Mouse (Mus musculus): Measurements from ENCODE around the gene Gm10320. TPM values are rescaled to one million over a fixed set of nuclear protein-coding genes. Genes with fewer than 3 reads are reported as not detected.

The Gm10320 gene
- polyA plus RNA-seq, 1 experiment = 2.6 TPM

DNA sequence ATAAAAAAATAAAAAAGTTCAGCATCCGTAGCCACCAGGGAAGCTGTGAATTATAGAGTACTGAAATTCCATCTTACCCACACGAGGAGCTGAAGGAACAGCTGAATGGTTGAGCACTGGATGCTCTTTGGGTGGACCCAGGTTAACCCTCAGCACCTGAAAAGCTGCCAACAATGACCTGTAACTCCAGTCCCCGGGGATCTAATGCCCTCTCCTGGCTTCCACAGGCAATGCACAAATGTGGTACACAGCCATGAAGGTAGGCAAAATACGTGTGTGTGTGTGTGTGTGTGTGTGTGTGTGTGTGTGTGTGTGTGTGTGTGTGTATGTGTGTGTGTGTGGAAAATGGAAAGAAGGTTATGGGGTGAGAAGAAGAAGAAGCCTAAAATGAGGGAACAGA is 30.3 kb downstream of the Gm10320 start:
- no peak for DNase-seq (ENCODE audit: low read depth)

DNA sequence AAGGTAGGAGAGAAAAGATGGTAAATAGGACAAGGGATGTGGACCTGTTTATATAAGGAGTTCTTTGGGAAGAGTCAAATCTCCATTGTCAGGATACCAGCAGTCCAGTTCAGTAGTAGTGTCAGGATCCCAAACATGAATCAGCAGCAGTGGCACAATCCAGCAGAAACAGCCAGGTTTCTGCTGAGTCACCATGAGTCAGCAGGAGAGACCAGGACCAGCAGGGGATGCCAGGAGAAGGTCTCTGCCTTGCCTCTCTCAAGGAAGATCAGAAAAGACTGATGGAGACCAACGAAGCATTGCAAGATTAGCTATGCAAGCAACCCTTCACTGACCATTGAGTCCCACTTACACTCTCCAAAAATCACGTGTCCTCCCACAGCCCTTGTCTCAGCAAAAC is 35.4 kb downstream of the Gm10320 start:
- DNase-seq (ENCODE audit: low read depth) = no peak

GRCm38 (mm10) chr13:98455646-98456045 is 36.2 kb downstream of the Gm10320 start:
- no peak for DNase-seq (ENCODE audit: low read depth)

GRCm38 (mm10) chr13:98454224-98454967 is 37.4 kb downstream of the Gm10320 start:
- DNase-seq (ENCODE audit: low read depth) = no peak

DNA sequence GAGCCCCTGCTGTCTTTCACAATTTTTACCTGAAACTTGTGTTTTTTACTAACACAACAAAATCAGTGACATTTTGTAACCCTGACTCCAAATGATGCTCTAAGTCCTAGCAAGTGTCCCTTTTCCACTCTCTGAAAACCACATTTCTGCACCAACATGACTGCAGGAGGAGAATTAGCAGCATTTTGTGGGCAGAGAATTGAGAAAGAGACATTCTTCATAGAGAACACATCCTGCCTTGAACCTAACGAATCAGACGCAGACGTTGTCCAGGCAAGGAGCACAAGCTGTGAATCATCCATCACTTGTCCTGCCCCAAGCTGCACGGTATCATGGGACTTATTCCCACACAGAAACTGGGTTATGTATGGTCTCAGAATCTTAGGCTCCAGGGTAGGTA is 38.7 kb downstream of the Gm10320 start:
- DNase-seq (ENCODE audit: low read depth) = no peak

DNA sequence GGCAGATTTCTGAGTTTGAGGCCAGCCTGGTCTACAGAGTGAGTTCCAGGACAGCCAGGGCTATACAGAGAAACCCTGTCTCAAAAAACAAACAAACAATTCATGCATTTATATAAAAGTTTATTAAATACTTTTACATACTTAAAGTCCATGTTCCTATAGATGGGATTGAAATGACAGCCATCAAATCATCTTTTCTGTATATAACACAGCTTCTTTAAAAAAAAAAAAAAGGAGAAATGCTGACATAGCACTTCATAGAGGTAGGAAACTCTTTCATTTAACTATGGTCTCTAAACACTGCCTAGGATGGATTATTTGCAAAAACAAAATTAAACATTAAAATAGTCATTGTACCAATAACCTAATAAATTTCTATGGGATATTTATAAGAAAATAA is 43.1 kb downstream of the Gm10320 start:
- no peak for DNase-seq (ENCODE audit: low read depth)

- no peak for DNase-seq (ENCODE audit: low read depth)
These were observed 44.1 kb downstream of the Gm10320 start for GRCm38 (mm10) chr13:98447741-98448140.

DNA sequence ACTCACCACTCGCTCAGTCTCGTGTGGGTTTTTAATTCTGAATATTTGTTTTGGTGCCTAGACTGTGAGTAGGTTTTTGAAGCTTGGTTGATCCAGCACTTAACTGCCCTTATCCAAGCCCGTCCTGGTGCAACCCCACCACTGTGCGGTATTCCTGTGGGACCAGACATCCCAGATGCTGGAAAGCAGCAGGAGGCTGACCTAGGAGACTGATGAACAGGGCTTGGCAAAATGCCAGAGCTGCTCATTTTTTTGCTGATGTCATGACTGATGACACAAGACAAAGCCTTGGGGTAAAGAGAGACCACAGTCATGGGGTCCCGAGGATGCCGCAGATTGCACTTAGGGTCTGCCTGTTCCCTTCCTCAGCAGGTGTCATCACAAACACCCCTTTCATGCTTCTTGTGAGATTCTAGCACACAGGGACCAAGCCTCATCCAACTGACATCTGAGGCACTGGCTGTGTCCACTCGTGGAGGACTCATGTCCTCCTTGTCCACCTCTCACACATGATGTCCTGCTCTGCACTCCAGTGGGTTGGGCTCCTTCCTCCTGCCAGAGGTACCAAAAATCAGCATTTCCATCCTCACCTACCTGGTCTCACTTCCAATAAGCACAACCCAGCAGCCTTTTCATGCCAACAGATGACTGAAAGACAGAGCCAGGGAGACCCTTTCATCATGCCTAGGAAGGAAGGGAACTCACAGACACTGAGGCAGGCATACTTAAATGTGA is 46.2 kb downstream of the Gm10320 start:
- DNase-seq (ENCODE audit: low read depth) = no peak

DNA sequence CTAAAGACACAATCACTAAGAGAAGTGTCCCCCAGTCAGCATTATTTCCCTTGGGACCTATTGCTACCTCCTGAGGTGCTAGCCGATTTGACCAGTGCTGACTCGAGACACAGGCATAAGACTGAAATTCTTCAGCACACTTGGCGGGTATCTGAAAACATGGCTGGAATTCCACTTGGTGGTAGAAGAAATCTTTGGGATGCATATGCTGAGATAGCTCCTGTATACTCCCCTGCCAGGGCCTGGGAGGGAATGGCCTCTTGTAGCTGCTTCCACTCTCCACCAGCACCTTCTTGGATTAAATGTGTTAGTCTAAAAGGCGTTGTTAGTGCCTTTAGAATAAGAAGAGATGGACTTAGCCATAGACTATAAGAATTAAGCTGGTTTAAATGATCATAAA is 50.8 kb downstream of the Gm10320 start:
- no peak for DNase-seq (ENCODE audit: low read depth)

DNA sequence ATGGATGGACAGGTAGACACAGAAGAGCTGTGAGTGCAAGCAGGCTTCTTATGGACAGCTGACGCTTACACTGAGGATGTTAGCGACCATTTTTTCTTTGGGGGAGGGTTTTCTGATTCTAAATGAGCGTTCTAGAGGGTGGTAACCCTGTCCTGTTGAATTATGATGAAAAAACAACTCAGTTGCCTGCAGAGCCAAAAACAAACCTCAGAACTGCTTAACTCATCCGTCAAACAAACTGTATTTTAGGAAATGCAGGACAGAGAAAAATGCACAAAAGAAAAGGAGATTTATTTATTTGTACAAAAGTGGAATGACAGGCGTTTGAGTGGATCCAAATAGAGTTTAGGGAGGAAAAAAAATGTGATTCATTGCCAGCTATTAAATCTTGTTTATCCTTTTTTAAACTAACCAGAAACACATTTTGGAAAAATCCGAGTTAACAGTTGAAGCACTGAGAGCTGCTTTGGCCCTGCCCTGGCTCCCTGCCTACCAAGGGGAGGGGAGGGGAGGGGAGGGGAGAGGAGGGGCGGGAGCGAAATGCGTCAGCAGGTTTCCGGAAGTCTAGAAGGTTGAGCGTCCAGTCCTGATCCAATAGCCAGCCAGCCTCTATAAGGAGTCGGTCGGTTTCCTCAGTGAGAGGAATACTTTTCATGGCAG is 51.4 kb downstream of the Gm10320 start:
- no peak for DNase-seq (ENCODE audit: low read depth)

Other genes starting within 250 kb of the Gm10320 start
- gene Utp15, start 229.0 kb downstream of the Gm10320 start, polyA plus RNA-seq (2012; rRNA removed) = 6.5 and 7.9 TPM in 2 replicates
- 14.7 and 16.4 TPM in 2 replicates for gene Ankra2, start 228.9 kb downstream of the Gm10320 start, polyA plus RNA-seq (2012; rRNA removed)
- gene Gm21976, start 212.1 kb downstream of the Gm10320 start, polyA plus RNA-seq (2012; rRNA removed) = 2.2 and 2.8 TPM in 2 replicates
- gene Btf3, start 175.0 kb downstream of the Gm10320 start, polyA plus RNA-seq (2012; rRNA removed) = 149 and 207 TPM in 2 replicates
- gene Foxd1, start 137.8 kb downstream of the Gm10320 start, polyA plus RNA-seq (2012; rRNA removed) = 0.03 TPM in 1 of 2 replicates, not detected in the other
- gene Tmem174, start 145.4 kb upstream of the Gm10320 start, polyA plus RNA-seq (2012; rRNA removed) = 0.23 TPM in 1 of 2 replicates, not detected in the other
- 0.24 and 0.27 TPM in 2 replicates for gene Tmem171, start 202.8 kb upstream of the Gm10320 start, polyA plus RNA-seq (2012; rRNA removed)

Measured in gonadal fat pad, adult 2 months (tissue).